Mouse (Mus musculus): Measurements from ENCODE around the gene Cldn20.

- TF ChIP-seq CTCF (IDR thresholded peaks at IDR 0.05; ENCODE audit: borderline replicate concordance, insufficient read depth, low read depth, low read length) (peak; percentile 79), POLR2A (IDR thresholded peaks at IDR 0.05; ENCODE audit: borderline replicate concordance, insufficient read depth, low read length) (no peak)
Measured at GRCm38 (mm10) chr17:3570876-3571275, 38.5 kb downstream of the Cldn20 start.

Data from cerebellum, adult 2 months (tissue).